Mouse (Mus musculus): ENCODE results near the gene Ugt1a8.
"Not testable (repeated sequence)": the region's sequence is repeated elsewhere in the genome, so short reads cannot be mapped to it uniquely, and the experiment has no call there.

Ugt1a8 gene

GRCm38 (mm10) chr1:88219054-88219453, 131.4 kb downstream of the Ugt1a8 start:
- peak; percentile 7 for DNase-seq (ENCODE audit: low read depth, low spot score)

- DNase-seq (ENCODE audit: low read depth, low spot score) = peak; percentile 7
Observed at GRCm38 (mm10) chr1:88220336-88220735, 132.7 kb downstream of the Ugt1a8 start.

GRCm38 (mm10) chr1:88222216-88222615, 134.6 kb downstream of the Ugt1a8 start:
- peak; percentile 3 for DNase-seq (ENCODE audit: low read depth, low spot score)

- peak; percentile 16 for DNase-seq (ENCODE audit: low read depth, low spot score)
Observed at GRCm38 (mm10) chr1:88223011-88223515, 135.4 kb downstream of the Ugt1a8 start.

- DNase-seq (ENCODE audit: low read depth, low spot score) = no peak
Observed at GRCm38 (mm10) chr1:88223591-88223990, 136.0 kb downstream of the Ugt1a8 start.

- no peak for DNase-seq (ENCODE audit: low read depth, low spot score)
Observed at GRCm38 (mm10) chr1:88224029-88224776, 136.6 kb downstream of the Ugt1a8 start.

- not testable (repeated sequence) for DNase-seq (ENCODE audit: low read depth, low spot score)
Observed at GRCm38 (mm10) chr1:88225301-88225700, 137.7 kb downstream of the Ugt1a8 start.

GRCm38 (mm10) chr1:88225741-88226140, 138.1 kb downstream of the Ugt1a8 start:
- DNase-seq (ENCODE audit: low read depth, low spot score) = no peak

- DNase-seq (ENCODE audit: low read depth, low spot score) = no peak
Observed at GRCm38 (mm10) chr1:88226670-88227379, 139.2 kb downstream of the Ugt1a8 start, which contains the start of gene Mroh2a. Gene Mroh2a (plus strand): TSS chr1:88226986.

- DNase-seq (ENCODE audit: low read depth, low spot score) = no peak
Observed at GRCm38 (mm10) chr1:88227482-88227881, 139.9 kb downstream of the Ugt1a8 start.

GRCm38 (mm10) chr1:88228121-88228520, 140.5 kb downstream of the Ugt1a8 start:
- DNase-seq (ENCODE audit: low read depth, low spot score) = no peak

- no peak for DNase-seq (ENCODE audit: low read depth, low spot score)
Observed at GRCm38 (mm10) chr1:88229566-88229965, 142.0 kb downstream of the Ugt1a8 start.

GRCm38 (mm10) chr1:88229986-88230385, 142.4 kb downstream of the Ugt1a8 start:
- DNase-seq (ENCODE audit: low read depth, low spot score) = no peak

GRCm38 (mm10) chr1:88230421-88230820, 142.8 kb downstream of the Ugt1a8 start:
- DNase-seq (ENCODE audit: low read depth, low spot score) = no peak

- DNase-seq (ENCODE audit: low read depth, low spot score) = no peak
Observed at GRCm38 (mm10) chr1:88230981-88231802, 143.6 kb downstream of the Ugt1a8 start.

GRCm38 (mm10) chr1:88231803-88232499, 144.3 kb downstream of the Ugt1a8 start:
- no peak for DNase-seq (ENCODE audit: low read depth, low spot score)

GRCm38 (mm10) chr1:88232664-88233380, 145.2 kb downstream of the Ugt1a8 start:
- DNase-seq (ENCODE audit: low read depth, low spot score) = no peak

GRCm38 (mm10) chr1:88233421-88234247, 146.0 kb downstream of the Ugt1a8 start:
- no peak for DNase-seq (ENCODE audit: low read depth, low spot score)

GRCm38 (mm10) chr1:88234248-88234610, 146.6 kb downstream of the Ugt1a8 start:
- no peak for DNase-seq (ENCODE audit: low read depth, low spot score)

- no peak for DNase-seq (ENCODE audit: low read depth, low spot score)
Observed at GRCm38 (mm10) chr1:88234646-88235045, 147.0 kb downstream of the Ugt1a8 start.
